Mouse (Mus musculus): Measurements from ENCODE around the gene Trim30a. TPM values are rescaled to one million over a fixed set of nuclear protein-coding genes. Genes with fewer than 3 reads are reported as not detected.

Trim30a gene
- polyA plus RNA-seq, 1 experiment, result not detected

Other genes with a start within 250 kb of the Trim30a start
- 0.05 TPM for gene Trim6, start 246.4 kb downstream of the Trim30a start, polyA plus RNA-seq (2012; fragmentation: generic; extraction: Trizol)
- gene Trim34a, start 220.7 kb downstream of the Trim30a start, polyA plus RNA-seq (2012; fragmentation: generic; extraction: Trizol), result not detected
- gene Trim5, start 177.1 kb downstream of the Trim30a start, polyA plus RNA-seq (2012; fragmentation: generic; extraction: Trizol), result not detected
- gene Trim12a, start 149.7 kb downstream of the Trim30a start, polyA plus RNA-seq (2012; fragmentation: generic; extraction: Trizol), result not detected
- gene Trim34b, start 135.7 kb downstream of the Trim30a start, polyA plus RNA-seq (2012; fragmentation: generic; extraction: Trizol), result not detected
- 0.08 TPM for gene Trim12c, start 111.8 kb downstream of the Trim30a start, polyA plus RNA-seq (2012; fragmentation: generic; extraction: Trizol)
- not detected for gene Trim30b, start 95.3 kb downstream of the Trim30a start, polyA plus RNA-seq (2012; fragmentation: generic; extraction: Trizol)
- not detected for gene Trim30c, start 64.4 kb downstream of the Trim30a start, polyA plus RNA-seq (2012; fragmentation: generic; extraction: Trizol)
- not detected for gene Trim30d, start 42.7 kb upstream of the Trim30a start, polyA plus RNA-seq (2012; fragmentation: generic; extraction: Trizol)
- not detected for gene Olfr651, start 84.9 kb upstream of the Trim30a start, polyA plus RNA-seq (2012; fragmentation: generic; extraction: Trizol)
- gene Olfr652, start 95.7 kb upstream of the Trim30a start, polyA plus RNA-seq (2012; fragmentation: generic; extraction: Trizol), result not detected
- not detected for gene Olfr653, start 112.1 kb upstream of the Trim30a start, polyA plus RNA-seq (2012; fragmentation: generic; extraction: Trizol)
- gene Olfr654, start 121.8 kb upstream of the Trim30a start, polyA plus RNA-seq (2012; fragmentation: generic; extraction: Trizol), result not detected
- not detected for gene Olfr655, start 136.6 kb upstream of the Trim30a start, polyA plus RNA-seq (2012; fragmentation: generic; extraction: Trizol)
- not detected for gene Olfr656, start 148.8 kb upstream of the Trim30a start, polyA plus RNA-seq (2012; fragmentation: generic; extraction: Trizol)
- not detected for gene Olfr657, start 159.6 kb upstream of the Trim30a start, polyA plus RNA-seq (2012; fragmentation: generic; extraction: Trizol)
- not detected for gene Olfr658, start 182.1 kb upstream of the Trim30a start, polyA plus RNA-seq (2012; fragmentation: generic; extraction: Trizol)
- not detected for gene Olfr659, start 201.6 kb upstream of the Trim30a start, polyA plus RNA-seq (2012; fragmentation: generic; extraction: Trizol)
- not detected for gene Olfr661, start 221.3 kb upstream of the Trim30a start, polyA plus RNA-seq (2012; fragmentation: generic; extraction: Trizol)

Measured in C2C12 (cell line).